Mouse (Mus musculus) CH12.LX (cell line): ENCODE data around the gene Apobec4. TPM values are rescaled to one million over a fixed set of nuclear protein-coding genes. Genes with fewer than 3 reads are reported as not detected.

Experiments used
- DNase-seq: peaks from one replicate; pipeline ENCODE4 v3.0.0-alpha.2; 2013; ENCODE audit errors: extremely low read depth
- H3K27ac ChIP-seq: 2 replicates; pipeline ENCODE4 v1.5.1; 2012; ENCODE audit warnings: low read depth, mild to moderate bottlenecking, control low read depth, moderate library complexity; ENCODE audit not compliant: insufficient read depth
- H3K27me3 ChIP-seq: replicated peaks from 2 replicates; pipeline ENCODE3; 2012; ENCODE audit warnings: inconsistent platforms
- H3K36me3 ChIP-seq, 2 experiments: replicated peaks in 1 of 2; 2 replicates each; pipeline versions ENCODE3 to v1.6.1; 2012; ENCODE audit warnings: inconsistent platforms in 1 of 2, low read length in 1 of 2, mild to moderate bottlenecking in 1 of 2, mixed read lengths in 1 of 2, moderate library complexity in 1 of 2; ENCODE audit not compliant: control insufficient read depth in 1 of 2, insufficient read depth in 1 of 2
- H3K4me1 ChIP-seq, 2 experiments: 2 replicates each; pipeline ENCODE4 v1.6.1; 2012; ENCODE audit warnings: inconsistent platforms in 1 of 2, moderate library complexity in 1 of 2; ENCODE audit not compliant: insufficient read depth in 2 of 2, control insufficient read depth in 1 of 2
- H3K4me2 ChIP-seq: 2 replicates; pipeline ENCODE4 v1.6.1; 2012; ENCODE audit warnings: low read depth, mild to moderate bottlenecking, control low read depth; ENCODE audit not compliant: poor library complexity, insufficient read depth, severe bottlenecking
- H3K4me3 ChIP-seq, 3 experiments: fragments of 150-350 bp in 1 of 3; sonication (generic) in 1 of 3; replicated peaks in 1 of 3; 2 replicates each; pipeline versions ENCODE3 to v1.5.1; 2011 to 2012; ENCODE audit warnings: low read depth in 2 of 3, low read length in 2 of 3, mild to moderate bottlenecking in 2 of 3, moderate library complexity in 2 of 3, control low read depth in 1 of 3, improper control_type of control experiment in 1 of 3, inconsistent platforms in 1 of 3, mixed read lengths in 1 of 3; ENCODE audit not compliant: poor library complexity in 1 of 3
- H3K79me2 ChIP-seq: replicated peaks from 2 replicates; pipeline ENCODE4 v1.6.1; 2012; ENCODE audit warnings: mild to moderate bottlenecking, moderate library complexity; ENCODE audit not compliant: control insufficient read depth, poor library complexity, insufficient read depth, severe bottlenecking; ENCODE audit errors: extremely low read depth
- H3K9ac ChIP-seq: 2 replicates; pipeline ENCODE4 v1.6.1; 2012; ENCODE audit warnings: low read depth, mild to moderate bottlenecking, control low read depth, moderate library complexity; ENCODE audit not compliant: insufficient read depth
- H3K9me3 ChIP-seq: replicated peaks from 2 replicates; pipeline ENCODE3; 2012; ENCODE audit warnings: low read length, inconsistent platforms, mixed read lengths
- BHLHE40 ChIP-seq: IDR thresholded peaks from 2 replicates; pipeline ENCODE4 v1.6.1; 2011; ENCODE audit warnings: mild to moderate bottlenecking, low read depth, low read length, improper control_type of control experiment
- EP300 ChIP-seq: IDR thresholded peaks from 2 replicates; pipeline ENCODE4 v1.6.1; 2011; ENCODE audit warnings: low read length, improper control_type of control experiment
- ETS1 ChIP-seq: conservative IDR thresholded peaks from 2 replicates; pipeline ENCODE4 v1.6.1; 2012; ENCODE audit warnings: low read depth, mild to moderate bottlenecking, inconsistent platforms, low read length, improper control_type of control experiment, moderate library complexity
- JUN ChIP-seq: IDR thresholded peaks from 2 replicates; pipeline ENCODE4 v1.6.1; 2011; ENCODE audit warnings: low read depth, mild to moderate bottlenecking, low read length, improper control_type of control experiment, moderate library complexity; ENCODE audit not compliant: insufficient read depth
- MAFK ChIP-seq: IDR thresholded peaks from 2 replicates; pipeline ENCODE4 v1.6.1; 2011; ENCODE audit warnings: low read length, improper control_type of control experiment; ENCODE audit not compliant: insufficient replicate concordance
- MAX ChIP-seq: IDR thresholded peaks from 2 replicates; pipeline ENCODE4 v1.6.1; 2011; ENCODE audit warnings: low read length, improper control_type of control experiment
- MEF2A ChIP-seq: IDR thresholded peaks from 2 replicates; pipeline ENCODE4 v1.6.1; 2014; ENCODE audit warnings: low read depth, mild to moderate bottlenecking, inconsistent platforms, low read length, improper control_type of control experiment, borderline replicate concordance
- MXI1 ChIP-seq: IDR thresholded peaks from 2 replicates; pipeline ENCODE4 v1.6.1; 2011; ENCODE audit warnings: mild to moderate bottlenecking, low read depth, low read length, improper control_type of control experiment
- NELFE ChIP-seq: IDR thresholded peaks from 2 replicates; pipeline ENCODE4 v1.6.1; 2011; ENCODE audit warnings: low read depth, low read length, improper control_type of control experiment
- POLR2AphosphoS2 ChIP-seq: IDR thresholded peaks from 2 replicates; pipeline ENCODE4 v1.6.1; 2011; ENCODE audit warnings: low read depth, low read length, improper control_type of control experiment
- SIN3A ChIP-seq: IDR thresholded peaks from 2 replicates; pipeline ENCODE4 v1.6.1; 2012; ENCODE audit warnings: low read length, improper control_type of control experiment, inconsistent platforms
- SMC3 ChIP-seq: IDR thresholded peaks from 2 replicates; pipeline ENCODE4 v1.6.1; 2011; ENCODE audit warnings: low read depth, low read length, improper control_type of control experiment
- TBP ChIP-seq: conservative IDR thresholded peaks from 2 replicates; pipeline ENCODE4 v1.6.1; 2011; ENCODE audit warnings: low read depth, low read length, improper control_type of control experiment
- UBTF ChIP-seq: IDR thresholded peaks from 2 replicates; pipeline ENCODE4 v1.6.1; 2012; ENCODE audit warnings: low read depth, mild to moderate bottlenecking, inconsistent platforms, low read length, improper control_type of control experiment, moderate library complexity
- USF1 ChIP-seq: IDR thresholded peaks from 2 replicates; pipeline ENCODE4 v1.6.1; 2014; ENCODE audit warnings: low read depth, mild to moderate bottlenecking, inconsistent platforms, low read length, improper control_type of control experiment
- ZMIZ1 ChIP-seq: IDR thresholded peaks from 2 replicates; pipeline ENCODE4 v1.6.1; 2012; ENCODE audit warnings: low read depth, mild to moderate bottlenecking, inconsistent platforms, low read length, improper control_type of control experiment
- dilution Hi-C: fragments of 300-500 bp; cut with MboI; formaldehyde crosslinking; loops from 2 replicates; pipeline ENCODE4 v1.14.3; 2020; ENCODE audit warnings: low sequenced_read_pairs; ENCODE audit not compliant: extremely low pct_unique_long_range_greater_than_20kb, extremely low pct_ligation_motif_present
- in situ Hi-C: fragments of 300-500 bp; cut with MboI; formaldehyde crosslinking; loops from 3 replicates; pipeline ENCODE4 v1.14.3; 2019; ENCODE audit warnings: low sequenced_read_pairs, low pct_ligation_motif_present, low pct_unique_long_range_greater_than_20kb, mixed read lengths
- polyA plus RNA-seq: library from polyadenylated mRNA; unstranded; fragments of >175 nt; gene quantifications from 2 replicates; pipeline ENCODE4 v1.2.1, GENCODE M21; 2012; ENCODE audit warnings: low read depth; ENCODE audit not compliant: insufficient read length
- total RNA-seq, 2 experiments: library from RNA; depleted of rRNA; stranded (reverse); fragments of 300-350 nt in 1 of 2; fragments of >200 nt in 1 of 2; gene quantifications; 2 replicates each; pipeline ENCODE4 v1.2.3; 2012 to 2014

Gene Apobec4
- total and polyA plus RNA-seq, 3 experiments, result not detected

- no peak overlapping the region for H3K27ac ChIP-seq
- dilution Hi-C loops, result no loop called here
- H3K36me3 ChIP-seq, result no peaks in the 10 kb centered on the region
- H3K4me1 ChIP-seq, result no peaks in the 10 kb centered on the region
- TF ChIP-seq UBTF (no peak), BHLHE40 (no peak), MXI1 (no peak), SMC3 (no peak)
- no peak overlapping the region for H3K4me2 ChIP-seq
- in situ Hi-C loops, result no loop called here
- no peaks in the 10 kb centered on the region for H3K9me3 ChIP-seq
- H3K4me3 ChIP-seq, result no peak overlapping the region
- no peaks in the 10 kb centered on the region for H3K79me2 ChIP-seq
- no peak for DNase-seq
- no peaks in the 10 kb centered on the region for H3K27me3 ChIP-seq
- H3K9ac ChIP-seq, result no peak overlapping the region
Observed at GRCm38 (mm10) chr1:152702920-152703319, 47.4 kb upstream of the Apobec4 start.

- Histone ChIP-seq H3K9me3 (no peaks in the 10 kb centered on the region), H3K27ac (no peak overlapping the region), H3K4me2 (no peak overlapping the region), H3K4me3 (no peak overlapping the region), H3K9ac (no peak overlapping the region), H3K4me1 (0 out of 4 replicates have a peak, but pooled peaks cover 0 to 3% of the 10 kb centered on the region in 2 experiments), H3K36me3 (no peaks in the 10 kb centered on the region), H3K27me3 (no peaks in the 10 kb centered on the region), H3K79me2 (no peaks in the 10 kb centered on the region)
- TF ChIP-seq JUN, result no peak
- no peak for TF ChIP-seq USF1
- no peak for TF ChIP-seq ETS1
- TF ChIP-seq MEF2A, result no peak
- DNase-seq, result no peak
- in situ Hi-C loops (no loop called here), dilution Hi-C loops (no loop called here)
Observed at GRCm38 (mm10) chr1:152703941-152704340, 46.4 kb upstream of the Apobec4 start.

GRCm38 (mm10) chr1:152707560-152707959 is 42.8 kb upstream of the Apobec4 start:
- dilution Hi-C loops, result no loop called here

More at GRCm38 (mm10) chr1:152707560-152707959, 42.8 kb upstream of the Apobec4 start:
- no peaks in the 10 kb centered on the region for H3K36me3 ChIP-seq
- in situ Hi-C loops, result no loop called here
- H3K27ac ChIP-seq, result no peak overlapping the region
- no peak for DNase-seq
- H3K4me2 ChIP-seq, result no peak overlapping the region
- TF ChIP-seq NELFE (no peak), EP300 (no peak), MAFK (no peak), POLR2AphosphoS2 (no peak), MXI1 (no peak), TBP (no peak), ZMIZ1 (no peak), MAX (no peak), SIN3A (no peak)
- no peak overlapping the region for H3K4me3 ChIP-seq
- H3K9me3 ChIP-seq, result no peaks in the 10 kb centered on the region
- no peaks in the 10 kb centered on the region for H3K27me3 ChIP-seq
- H3K9ac ChIP-seq, result no peak overlapping the region
- H3K4me1 ChIP-seq, result 0 out of 4 replicates have a peak, but pooled peaks cover 0 to 3% of the 10 kb centered on the region in 2 experiments
- no peaks in the 10 kb centered on the region for H3K79me2 ChIP-seq
